Mouse (Mus musculus): Measurements from ENCODE around the gene Nprl2. TPM values are rescaled to one million over a fixed set of nuclear protein-coding genes. Genes with fewer than 3 reads are reported as not detected.

Nprl2 gene
- polyA plus RNA-seq (2012; rRNA removed): 9.9 and 10.8 TPM in 2 replicates

DNA sequence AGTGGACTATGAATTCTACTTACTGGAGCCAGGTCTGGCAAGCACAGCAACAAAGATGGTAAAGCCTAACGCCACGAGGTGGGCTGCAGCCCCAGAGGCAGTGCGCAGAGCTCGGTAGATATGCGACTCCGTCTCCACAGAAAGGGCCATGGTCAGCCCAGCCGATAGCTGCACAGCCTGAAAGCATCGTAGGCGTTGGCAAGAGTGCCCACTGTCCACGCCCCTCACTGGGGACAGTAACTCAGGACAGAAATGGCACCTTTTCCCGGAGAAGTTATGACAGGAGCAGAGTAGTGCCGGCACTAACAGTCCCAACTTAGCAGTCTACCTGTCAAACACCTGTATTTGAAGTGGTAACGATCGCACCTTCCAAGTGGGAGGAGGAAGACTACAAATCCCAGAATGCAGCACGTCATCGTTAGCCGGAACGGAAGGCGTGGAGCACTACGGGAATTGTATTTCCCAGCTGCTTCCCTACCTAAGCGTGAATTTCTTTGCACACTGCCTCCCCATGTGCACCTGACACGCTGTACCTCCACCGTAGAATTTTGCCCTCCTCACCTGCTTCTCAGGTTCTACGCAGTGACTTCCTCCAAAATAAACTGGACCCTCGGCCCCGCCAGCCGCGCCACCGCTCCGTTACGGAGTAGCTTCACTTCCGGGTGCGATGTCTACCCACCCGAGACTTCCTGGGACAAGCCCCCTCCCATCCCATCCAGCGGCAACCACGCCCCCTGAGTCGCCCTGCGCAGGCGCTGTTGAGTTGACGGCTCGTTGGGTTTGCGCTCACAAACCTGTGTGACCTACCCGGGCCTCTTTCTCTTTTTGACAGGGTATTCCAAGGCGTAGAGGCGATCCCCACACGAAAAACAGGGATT, at the start of gene Nprl2, which contains the start of gene Cyb561d2:
Gene Nprl2, plus strand, starts transcription at position 753 of the 878 bp plus-strand sequence.
Gene Cyb561d2, minus strand, starts transcription at position 720 of the 878 bp plus-strand sequence.

GRCm38 (mm10) chr9:107533791-107534407, 8.1 kb upstream of the Nprl2 start, which contains the start of gene Tmem115:
Gene Tmem115 (plus strand): TSS chr9:107533945.

DNA sequence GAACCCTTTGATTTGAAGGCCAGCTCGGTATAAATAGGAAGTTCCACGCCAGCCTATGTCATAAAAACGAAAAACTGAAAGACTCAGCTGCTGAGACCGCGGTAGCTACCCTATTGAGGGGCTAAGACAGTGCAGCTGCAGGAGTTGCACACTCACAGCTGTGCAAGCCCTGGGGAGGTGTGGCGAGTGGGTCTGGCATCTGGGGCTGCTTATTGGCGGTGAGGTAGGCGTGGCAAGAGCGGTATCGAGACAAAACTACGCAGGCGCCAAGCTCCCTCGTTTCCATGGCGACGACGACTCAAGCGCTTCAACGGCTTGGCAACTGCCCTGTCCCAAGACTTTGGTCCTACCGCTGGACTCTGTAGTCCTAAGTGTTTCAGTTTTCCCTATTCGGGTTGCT, 5.0 kb downstream of the Nprl2 start, which contains the start of gene Zmynd10:
Gene Zmynd10, plus strand, starts transcription at position 273 of the 400 bp plus-strand sequence.

DNA sequence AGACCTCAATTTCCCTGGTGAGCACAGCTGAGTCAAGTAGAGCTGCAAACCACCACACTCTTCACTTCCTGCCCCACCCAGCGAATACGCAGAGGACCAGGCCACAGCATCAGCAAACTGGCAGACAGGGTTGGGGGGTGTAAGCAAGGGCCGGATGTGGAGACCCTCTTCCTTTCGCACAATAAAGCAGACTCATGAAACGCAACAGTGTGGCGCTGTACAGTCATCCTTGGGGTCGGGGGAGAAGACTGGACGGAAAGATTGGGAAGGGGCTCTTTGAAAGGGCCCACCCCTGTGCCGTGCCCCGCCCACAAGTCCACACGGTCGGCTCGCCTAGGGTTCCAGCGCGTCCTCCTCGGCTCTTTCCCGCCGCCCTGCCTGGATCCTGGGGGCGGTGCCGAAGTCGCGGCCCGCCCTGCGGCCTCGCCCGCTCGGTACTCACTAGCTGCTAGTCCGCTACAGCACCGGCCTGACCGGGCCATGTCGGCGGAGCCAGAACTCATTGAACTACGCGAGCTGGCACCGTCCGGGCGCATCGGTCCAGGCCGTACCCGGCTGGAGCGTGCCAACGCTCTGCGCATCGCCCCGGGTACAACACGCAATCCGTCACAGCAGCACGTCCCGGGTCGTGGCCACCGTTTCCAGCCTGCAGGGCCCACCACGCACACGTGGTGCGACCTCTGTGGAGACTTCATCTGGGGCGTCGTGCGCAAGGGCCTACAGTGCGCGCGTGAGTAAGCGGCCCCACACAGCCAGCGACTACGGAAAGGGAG, 9.3 kb downstream of the Nprl2 start, which contains the start of gene Rassf1:
Gene Rassf1, plus strand, starts transcription at position 439 of the 773 bp plus-strand sequence.

GRCm38 (mm10) chr9:107563029-107563581, 21.1 kb downstream of the Nprl2 start, which contains the start of gene Tusc2:
Gene Tusc2 (plus strand): TSS chr9:107563255.

GRCm38 (mm10) chr9:107567702-107568319, 25.8 kb downstream of the Nprl2 start, which contains the start of gene Hyal2:
Gene Hyal2 (plus strand): TSS chr9:107567945.

GRCm38 (mm10) chr9:107576357-107577107, 34.5 kb downstream of the Nprl2 start, which contains the start of gene Hyal1:
Gene Hyal1 (plus strand): TSS chr9:107576927.

GRCm38 (mm10) chr9:107578587-107578986, 36.6 kb downstream of the Nprl2 start, which contains the start of gene Naa80:
Gene Naa80 (plus strand): TSS chr9:107578887.

GRCm38 (mm10) chr9:107580501-107581317, 38.7 kb downstream of the Nprl2 start, which contains the start of gene Hyal3:
Gene Hyal3 (plus strand): TSS chr9:107580818.

DNA sequence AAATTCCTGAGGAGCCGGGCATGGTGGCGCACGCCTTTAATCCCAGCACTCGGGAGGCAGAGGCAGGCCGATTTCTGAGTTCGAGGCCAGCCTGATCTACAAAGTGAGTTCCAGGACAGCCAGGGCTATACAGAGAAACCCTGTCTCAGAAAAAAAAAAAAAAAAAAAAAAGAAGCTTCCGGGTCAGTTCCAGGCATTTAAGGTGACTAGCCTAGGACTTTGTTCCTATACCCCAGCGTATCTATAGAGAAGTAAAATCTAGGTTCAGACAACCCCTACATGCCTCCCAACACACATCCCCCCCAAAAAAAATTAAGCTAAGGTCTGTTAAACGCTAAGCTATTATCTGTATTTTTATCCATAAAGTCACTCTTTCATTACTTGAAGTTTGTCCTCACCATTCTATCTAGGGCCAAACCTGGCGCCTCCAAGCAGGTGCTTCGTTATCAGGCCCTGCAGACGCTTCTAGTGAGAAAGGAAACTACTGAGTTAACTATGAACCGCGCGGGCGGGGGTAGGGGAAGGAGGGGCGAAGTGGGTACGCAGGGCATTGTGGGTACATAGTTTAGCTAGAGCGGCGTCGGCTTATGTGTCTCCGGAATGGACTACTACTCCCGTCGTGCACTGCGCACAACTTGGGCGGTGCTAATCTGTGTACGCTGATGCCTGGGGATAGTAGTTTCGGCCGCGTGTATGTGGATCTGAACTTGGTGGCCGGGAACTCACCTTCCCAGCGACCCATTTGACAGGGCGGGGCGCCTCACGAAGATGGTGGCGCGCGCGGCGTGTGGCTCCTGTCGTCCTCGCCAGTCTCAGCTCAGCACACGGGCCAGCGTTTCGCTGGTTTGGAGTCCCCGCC, 45.2 kb downstream of the Nprl2 start, which contains the start of gene Ifrd2:
Gene Ifrd2, plus strand, starts transcription at position 669 of the 859 bp plus-strand sequence.

Other genes with a start within 250 kb of the Nprl2 start
- gene Cish, start 246.2 kb upstream of the Nprl2 start, polyA plus RNA-seq (2012; rRNA removed): 3.0 and 3.6 TPM in 2 replicates
- 2.7 and 3.2 TPM in 2 replicates for gene Hemk1, start 203.9 kb upstream of the Nprl2 start, polyA plus RNA-seq (2012; rRNA removed)
- gene 6430571L13Rik, start 201.6 kb upstream of the Nprl2 start, polyA plus RNA-seq (2012; rRNA removed): 0.07 and 0.10 TPM in 2 replicates
- 0.02 and 0.03 TPM in 2 replicates for gene Cacna2d2, start 142.6 kb upstream of the Nprl2 start, polyA plus RNA-seq (2012; rRNA removed)
- gene Tmem115, start 8.3 kb upstream of the Nprl2 start, polyA plus RNA-seq (2012; rRNA removed): 6.5 and 7.8 TPM in 2 replicates
- gene Cyb561d2, start within 50 bp of the Nprl2 start, polyA plus RNA-seq (2012; rRNA removed): 9.6 and 9.8 TPM in 2 replicates
- gene Zmynd10, start 5.1 kb downstream of the Nprl2 start, polyA plus RNA-seq (2012; rRNA removed): 0.14 and 0.29 TPM in 2 replicates
- gene Rassf1, start 9.3 kb downstream of the Nprl2 start, polyA plus RNA-seq (2012; rRNA removed): 14.2 and 15.7 TPM in 2 replicates
- 19.4 and 22.3 TPM in 2 replicates for gene Tusc2, start 21.0 kb downstream of the Nprl2 start, polyA plus RNA-seq (2012; rRNA removed)
- gene Hyal2, start 25.7 kb downstream of the Nprl2 start, polyA plus RNA-seq (2012; rRNA removed): 19.0 and 20.3 TPM in 2 replicates
- 1.1 and 1.3 TPM in 2 replicates for gene Hyal1, start 34.7 kb downstream of the Nprl2 start, polyA plus RNA-seq (2012; rRNA removed)
- 9.6 and 12.1 TPM in 2 replicates for gene Naa80, start 36.7 kb downstream of the Nprl2 start, polyA plus RNA-seq (2012; rRNA removed)
- 0.44 and 0.53 TPM in 2 replicates for gene Hyal3, start 38.6 kb downstream of the Nprl2 start, polyA plus RNA-seq (2012; rRNA removed)
- 117 and 130 TPM in 2 replicates for gene Ifrd2, start 45.4 kb downstream of the Nprl2 start, polyA plus RNA-seq (2012; rRNA removed)
- gene Sema3b, start 67.0 kb downstream of the Nprl2 start, polyA plus RNA-seq (2012; rRNA removed): 0.17 and 0.54 TPM in 2 replicates
- 115 and 121 TPM in 2 replicates for gene Gnai2, start 93.1 kb downstream of the Nprl2 start, polyA plus RNA-seq (2012; rRNA removed)
- 16.5 and 19.2 TPM in 2 replicates for gene Slc38a3, start 127.3 kb downstream of the Nprl2 start, polyA plus RNA-seq (2012; rRNA removed)
- 0.02 TPM in 1 of 2 replicates, not detected in the other for gene Gnat1, start 137.5 kb downstream of the Nprl2 start, polyA plus RNA-seq (2012; rRNA removed)
- gene Sema3f, start 168.2 kb downstream of the Nprl2 start, polyA plus RNA-seq (2012; rRNA removed): 2.7 and 2.8 TPM in 2 replicates
- gene Rbm5, start 228.8 kb downstream of the Nprl2 start, polyA plus RNA-seq (2012; rRNA removed): 38.0 and 39.9 TPM in 2 replicates